Mouse (Mus musculus): ENCODE results near the gene Nfe2l3. TPM values are rescaled to one million over a fixed set of nuclear protein-coding genes. Genes with fewer than 3 reads are reported as not detected.

The Nfe2l3 gene
- total and polyA plus RNA-seq, 3 experiments = 0.14 to 0.17 TPM; not detected in 1

DNA sequence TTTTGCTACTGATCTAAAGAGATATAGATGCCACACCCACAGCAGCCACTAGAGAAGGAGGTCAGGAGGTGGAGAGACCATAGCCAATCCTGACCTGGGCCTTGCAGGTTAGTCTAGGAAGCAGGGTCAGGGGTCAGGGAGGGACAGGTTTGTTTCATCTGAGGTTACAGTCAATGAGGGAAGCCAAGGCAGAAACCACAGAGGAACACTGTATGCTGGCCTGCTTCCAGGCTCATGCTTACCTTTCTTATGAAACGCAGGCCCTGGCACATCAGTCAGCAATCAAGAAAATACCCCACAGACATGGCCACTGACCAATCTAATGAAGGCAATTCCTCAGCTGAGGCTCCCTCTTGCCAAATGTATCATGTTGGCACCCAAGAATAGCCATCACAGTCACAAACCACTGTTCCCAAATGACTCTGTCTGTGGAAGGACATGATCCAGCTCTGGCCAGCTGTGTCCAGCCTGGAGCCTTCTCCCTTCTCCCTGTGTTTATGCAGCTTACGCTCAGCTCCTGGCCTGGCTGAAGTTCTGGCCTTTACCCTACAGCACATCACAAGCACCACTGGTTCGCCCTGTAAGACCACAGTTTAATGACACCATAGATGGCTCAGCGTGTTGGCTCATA is 15.0 kb upstream of the Nfe2l3 start:
- Histone ChIP-seq H3K36me3 (replicated peaks in 1 of 2; ENCODE audit: control insufficient read depth in 1 of 2, insufficient read depth in 1 of 2, low read length in 1 of 2) (no peaks in the 10 kb centered on the region), H3K27me3 (replicated peaks) (peaks cover 2% of the 10 kb centered on the region), H3K4me1 (ENCODE audit: control insufficient read depth in 1 of 2, insufficient read depth in 2 of 2) (no peaks in the 10 kb centered on the region), H3K27ac (ENCODE audit: insufficient read depth, low read depth) (no peak overlapping the region), H3K4me2 (ENCODE audit: insufficient read depth, low read depth, poor library complexity, severe bottlenecking) (no peak overlapping the region), H3K4me3 (replicated peaks in 1 of 3; ENCODE audit: low read depth in 2 of 3, low read length in 2 of 3, poor library complexity in 1 of 3) (no peak overlapping the region), H3K9ac (ENCODE audit: insufficient read depth, low read depth) (no peak overlapping the region), H3K79me2 (replicated peaks; ENCODE audit: control insufficient read depth, extremely low read depth, insufficient read depth, poor library complexity, severe bottlenecking) (no peaks in the 10 kb centered on the region), H3K9me3 (replicated peaks; ENCODE audit: low read length) (peaks cover 4% of the 10 kb centered on the region)
- in situ Hi-C loops (cut with MboI; ENCODE audit: low pct_ligation_motif_present, low pct_unique_long_range_greater_than_20kb, low sequenced_read_pairs) = no loop called here
- DNase-seq (ENCODE audit: extremely low read depth) = no peak
- dilution Hi-C loops (cut with MboI; ENCODE audit: extremely low pct_ligation_motif_present, extremely low pct_unique_long_range_greater_than_20kb, low sequenced_read_pairs) = no loop called here
- TF ChIP-seq ZNF384 (IDR thresholded peaks at IDR 0.05; ENCODE audit: low read depth, low read length) (no peak), EP300 (IDR thresholded peaks at IDR 0.05; ENCODE audit: low read length) (no peak), CHD1 (IDR thresholded peaks at IDR 0.05; ENCODE audit: low read depth, low read length) (no peak)

DNA sequence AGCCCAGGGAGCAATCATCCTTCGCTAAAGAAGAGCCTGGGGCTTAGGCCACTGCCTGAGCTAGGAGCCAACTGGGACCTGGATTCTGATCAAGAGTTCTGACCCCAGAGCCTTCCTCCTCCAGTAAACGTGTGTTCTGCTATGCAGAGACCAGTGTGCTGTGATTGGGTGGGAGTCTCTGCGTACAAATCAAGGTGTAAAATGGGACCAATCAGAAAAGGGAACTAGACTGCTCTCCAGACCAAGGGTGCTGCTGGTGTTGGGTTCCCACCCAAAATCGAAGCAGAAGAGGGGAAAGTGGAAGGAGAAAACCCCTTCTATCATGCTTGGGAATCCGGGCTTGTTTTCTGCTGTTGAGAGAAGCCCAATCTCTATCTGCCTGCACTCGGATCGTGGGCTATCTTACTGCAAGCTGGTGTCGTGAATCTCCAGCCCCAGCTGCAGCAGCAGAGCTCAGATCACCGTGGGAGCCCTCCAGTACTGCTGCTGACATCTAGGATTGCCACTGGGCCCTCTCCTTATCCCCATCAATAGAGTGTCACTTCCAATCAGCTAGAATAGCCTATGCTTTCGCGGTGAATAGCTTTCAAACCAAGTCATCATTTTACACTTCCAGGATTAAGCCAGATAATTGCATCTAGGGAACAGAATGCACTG is 8.9 kb upstream of the Nfe2l3 start:
- Histone ChIP-seq H3K27me3 (replicated peaks) (peaks cover 2% of the 10 kb centered on the region), H3K79me2 (replicated peaks; ENCODE audit: control insufficient read depth, extremely low read depth, insufficient read depth, poor library complexity, severe bottlenecking) (no peaks in the 10 kb centered on the region), H3K9me3 (replicated peaks; ENCODE audit: low read length) (peaks cover 6% of the 10 kb centered on the region), H3K4me3 (replicated peaks in 1 of 3; ENCODE audit: low read depth in 2 of 3, low read length in 2 of 3, poor library complexity in 1 of 3) (no peak overlapping the region), H3K9ac (ENCODE audit: insufficient read depth, low read depth) (no peak overlapping the region), H3K4me2 (ENCODE audit: insufficient read depth, low read depth, poor library complexity, severe bottlenecking) (no peak overlapping the region), H3K27ac (ENCODE audit: insufficient read depth, low read depth) (no peak overlapping the region), H3K4me1 (ENCODE audit: control insufficient read depth in 1 of 2, insufficient read depth in 2 of 2) (0 out of 4 replicates have a peak, but pooled peaks cover 0 to 2% of the 10 kb centered on the region in 2 experiments), H3K36me3 (replicated peaks in 1 of 2; ENCODE audit: control insufficient read depth in 1 of 2, insufficient read depth in 1 of 2, low read length in 1 of 2) (no peaks in the 10 kb centered on the region)
- in situ Hi-C loops (cut with MboI; ENCODE audit: low pct_ligation_motif_present, low pct_unique_long_range_greater_than_20kb, low sequenced_read_pairs) = no loop called here
- no peak for DNase-seq (ENCODE audit: extremely low read depth)
- dilution Hi-C loops (cut with MboI; ENCODE audit: extremely low pct_ligation_motif_present, extremely low pct_unique_long_range_greater_than_20kb, low sequenced_read_pairs) = no loop called here
- TF ChIP-seq SIN3A (IDR thresholded peaks at IDR 0.05; ENCODE audit: low read length) (no peak), CHD1 (IDR thresholded peaks at IDR 0.05; ENCODE audit: low read depth, low read length) (no peak)

- in situ Hi-C loops (cut with MboI; ENCODE audit: low pct_ligation_motif_present, low pct_unique_long_range_greater_than_20kb, low sequenced_read_pairs) = no loop called here
- no peaks in the 10 kb centered on the region for H3K79me2 ChIP-seq (replicated peaks; ENCODE audit: control insufficient read depth, extremely low read depth, insufficient read depth, poor library complexity, severe bottlenecking)
- DNase-seq (ENCODE audit: extremely low read depth) = no peak
- H3K9me3 ChIP-seq (replicated peaks; ENCODE audit: low read length) = peaks cover 6% of the 10 kb centered on the region
- H3K27me3 ChIP-seq (replicated peaks) = peaks cover 2% of the 10 kb centered on the region
- TF ChIP-seq RAD21 (IDR thresholded peaks at IDR 0.05; ENCODE audit: low read depth, low read length) = no peak
- no peak for TF ChIP-seq PAX5 (IDR thresholded peaks at IDR 0.05; ENCODE audit: low read length)
- no peak for TF ChIP-seq MXI1 (IDR thresholded peaks at IDR 0.05; ENCODE audit: low read depth, low read length)
- no peak for TF ChIP-seq CHD1 (IDR thresholded peaks at IDR 0.05; ENCODE audit: low read depth, low read length)
- no peak for TF ChIP-seq ZNF384 (IDR thresholded peaks at IDR 0.05; ENCODE audit: low read depth, low read length)
- H3K27ac ChIP-seq (ENCODE audit: insufficient read depth, low read depth) = no peak overlapping the region
- H3K4me3 ChIP-seq (replicated peaks in 1 of 3; ENCODE audit: low read depth in 2 of 3, low read length in 2 of 3, poor library complexity in 1 of 3) = no peak overlapping the region
- peaks cover 0 to 5% of the 10 kb centered on the region in 2 experiments; a peak in 1 of 4 replicates for H3K4me1 ChIP-seq (ENCODE audit: control insufficient read depth in 1 of 2, insufficient read depth in 2 of 2)
- H3K4me2 ChIP-seq (ENCODE audit: insufficient read depth, low read depth, poor library complexity, severe bottlenecking) = no peak overlapping the region
- no peaks in the 10 kb centered on the region for H3K36me3 ChIP-seq (replicated peaks in 1 of 2; ENCODE audit: control insufficient read depth in 1 of 2, insufficient read depth in 1 of 2, low read length in 1 of 2)
- H3K9ac ChIP-seq (ENCODE audit: insufficient read depth, low read depth) = no peak overlapping the region
- dilution Hi-C loops (cut with MboI; ENCODE audit: extremely low pct_ligation_motif_present, extremely low pct_unique_long_range_greater_than_20kb, low sequenced_read_pairs) = no loop called here
Measured at GRCm38 (mm10) chr6:51424537-51424936, 7.9 kb upstream of the Nfe2l3 start.

All from CH12.LX (cell line).